ENCODE assay signal across 17 mouse cellular contexts in the genomic region with DNA sequence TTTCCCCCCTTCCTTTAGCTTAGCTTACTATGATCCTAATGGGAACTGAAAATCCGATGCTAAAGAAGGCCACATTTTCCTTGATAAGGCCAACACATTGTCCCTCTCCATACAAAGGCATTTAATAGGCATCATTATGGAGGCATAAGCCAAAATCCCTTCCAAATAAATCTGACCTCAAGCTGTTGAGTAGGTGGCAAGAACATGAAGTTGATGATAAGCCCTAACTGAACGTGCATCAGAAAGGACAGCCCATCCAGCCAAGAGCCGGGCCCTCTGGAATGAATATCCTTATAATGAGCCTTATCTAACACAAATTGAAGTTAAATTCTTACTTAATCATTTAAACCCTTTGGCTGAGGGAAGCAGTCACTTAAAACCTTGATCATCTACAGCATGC.
"Had no signal": no experiment of that assay in that cellular context is flagged by ENCODE, and none has a peak within 500 bp of the region (broad histone marks: within the 10 kb centered on the region; RNA-seq: fewer than 3 reads in every experiment).

No protein-coding gene starts in this region.

- H3K4me2 ChIP-seq: liver, embryonic 12.5 days; midbrain, embryonic 12.5 days; neural tube, embryonic 13.5 days; neural tube, embryonic 15.5 days had no signal

- H3K4me3 ChIP-seq: liver, embryonic 12.5 days; midbrain, embryonic 10.5 days; midbrain, embryonic 12.5 days; myocyte; neural tube, embryonic 13.5 days; neural tube, embryonic 15.5 days had no signal

- H3K9me3 ChIP-seq: liver, embryonic 12.5 days; midbrain, embryonic 10.5 days; midbrain, embryonic 12.5 days; neural tube, embryonic 13.5 days; neural tube, embryonic 15.5 days had no signal

- DNase-seq: lung, adult 2 months; midbrain, embryonic 14.5 days; right cerebral cortex, adult 18-20 months; right cerebral cortex, postnatal 25 days; right cerebral cortex, postnatal 4 days; spleen, adult 18-20 months; thymus, adult 18-20 months; thymus, postnatal 14 days; thymus, postnatal 36 days had no signal

- H3K36me3 ChIP-seq: liver, embryonic 12.5 days; midbrain, embryonic 10.5 days; midbrain, embryonic 12.5 days; neural tube, embryonic 13.5 days; neural tube, embryonic 15.5 days had no signal

- H3K27me3 ChIP-seq: liver, embryonic 12.5 days; midbrain, embryonic 12.5 days; neural tube, embryonic 13.5 days; neural tube, embryonic 15.5 days had no signal

- ATAC-seq: liver, embryonic 12.5 days; midbrain, embryonic 16.5 days had no signal

- H3K9ac ChIP-seq: liver, embryonic 12.5 days; liver, embryonic 14.5 days; midbrain, embryonic 12.5 days; neural tube, embryonic 13.5 days; neural tube, embryonic 15.5 days had no signal

- H3K4me1 ChIP-seq: liver, embryonic 12.5 days; midbrain, embryonic 10.5 days; midbrain, embryonic 12.5 days; neural tube, embryonic 13.5 days; neural tube, embryonic 15.5 days had no signal

- H3K27ac ChIP-seq: liver, embryonic 12.5 days; liver, embryonic 14.5 days; midbrain, embryonic 10.5 days; midbrain, embryonic 12.5 days; neural tube, embryonic 13.5 days; neural tube, embryonic 15.5 days had no signal
